Mouse (Mus musculus): ENCODE results near the gene Cog5. TPM values are rescaled to one million over a fixed set of nuclear protein-coding genes. Genes with fewer than 3 reads are reported as not detected.
"Not testable (repeated sequence)": the region's sequence is repeated elsewhere in the genome, so short reads cannot be mapped to it uniquely, and the experiment has no call there.

Cog5 gene
- 34.8 and 35.6 TPM in 2 replicates for polyA plus RNA-seq (2014; fragmentation: Nextera tagmentation; extraction: Ambion mirVana)

GRCm38 (mm10) chr12:31654197-31654964, at the start of gene Cog5, which contains the start of gene Dus4l:
TSS of gene Cog5 (plus strand) at chr12:31654869.
TSS of gene Dus4l (minus strand) at chr12:31654826.
- under 1% methylated on average over 47 of the region's 47 CpGs for WGBS
- H3K4me1 ChIP-seq (ENCODE audit: control insufficient read depth, insufficient read depth, low read length), result no peaks in the 10 kb centered on the region
- peak within 1 kb of the TSS; percentile 71 for H3K9ac ChIP-seq (ENCODE audit: low read length)
- no peaks in the 10 kb centered on the region for H3K9me3 ChIP-seq (ENCODE audit: control insufficient read depth, low read length)
- H3K4me2 ChIP-seq (ENCODE audit: low read depth), result peak within 1 kb of the TSS; percentile 54
- peak; percentile 94 for DNase-seq (ENCODE audit: low spot score)
- H3K36me3 ChIP-seq (ENCODE audit: control insufficient read depth, insufficient read depth, low read length), result no peaks in the 10 kb centered on the region
- peak within 1 kb of the TSS; percentile 39; the same call in 1 of the 2 replicates for H3K27ac ChIP-seq (ENCODE audit: low read depth, low read length)
- no peaks in the 10 kb centered on the region for H3K27me3 ChIP-seq (ENCODE audit: control insufficient read depth, insufficient read depth, low read length)
- H3K4me3 ChIP-seq (ENCODE audit: low read depth, low read length), result peak within 1 kb of the TSS; percentile 86
- peak; percentile 94 for ATAC-seq (ENCODE audit: insufficient read depth, low FRiP score, low TSS enrichment)

DNA sequence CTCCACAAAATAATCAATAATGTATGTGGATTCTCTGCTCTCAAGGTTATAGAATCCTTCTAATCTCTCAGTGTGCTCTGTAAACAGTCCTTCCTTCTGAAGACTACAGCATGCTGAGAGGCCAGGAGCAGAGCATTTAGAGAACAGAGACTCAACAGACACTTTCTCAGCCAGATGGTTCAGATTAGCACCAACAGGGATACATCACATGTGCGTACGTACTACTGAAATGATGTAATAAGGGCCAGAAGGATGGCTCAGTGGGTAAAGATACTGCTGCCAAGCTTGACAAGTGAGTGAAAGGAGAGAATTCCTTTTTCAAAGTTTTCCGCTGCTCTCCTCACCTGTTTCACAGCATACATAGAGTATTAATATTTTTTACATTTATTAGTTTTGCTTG, 49.8 kb upstream of the Cog5 start:
- H3K36me3 ChIP-seq (ENCODE audit: control insufficient read depth, insufficient read depth, low read length), result no peaks in the 10 kb centered on the region
- H3K4me2 ChIP-seq (ENCODE audit: low read depth), result no peak overlapping the region
- 72% methylated on average over 3 of the region's 3 CpGs for WGBS
- H3K9me3 ChIP-seq (ENCODE audit: control insufficient read depth, low read length), result no peaks in the 10 kb centered on the region
- DNase-seq (ENCODE audit: low spot score) (no peak), ATAC-seq (ENCODE audit: insufficient read depth, low FRiP score, low TSS enrichment) (no peak)
- no peak overlapping the region for H3K27ac ChIP-seq (ENCODE audit: low read depth, low read length)
- no peaks in the 10 kb centered on the region for H3K4me1 ChIP-seq (ENCODE audit: control insufficient read depth, insufficient read depth, low read length)
- no peak overlapping the region for H3K4me3 ChIP-seq (ENCODE audit: low read depth, low read length)
- no peak overlapping the region for H3K9ac ChIP-seq (ENCODE audit: low read length)
- H3K27me3 ChIP-seq (ENCODE audit: control insufficient read depth, insufficient read depth, low read length), result no peaks in the 10 kb centered on the region

- Histone ChIP-seq H3K9ac (ENCODE audit: low read length) (no peak overlapping the region), H3K4me1 (ENCODE audit: control insufficient read depth, insufficient read depth, low read length) (no peaks in the 10 kb centered on the region), H3K4me3 (ENCODE audit: low read depth, low read length) (no peak overlapping the region), H3K36me3 (ENCODE audit: control insufficient read depth, insufficient read depth, low read length) (no peaks in the 10 kb centered on the region), H3K4me2 (ENCODE audit: low read depth) (no peak overlapping the region), H3K27ac (ENCODE audit: low read depth, low read length) (no peak overlapping the region), H3K9me3 (ENCODE audit: control insufficient read depth, low read length) (no peaks in the 10 kb centered on the region), H3K27me3 (ENCODE audit: control insufficient read depth, insufficient read depth, low read length) (no peaks in the 10 kb centered on the region)
- DNase-seq (ENCODE audit: low spot score) (no peak), ATAC-seq (ENCODE audit: insufficient read depth, low FRiP score, low TSS enrichment) (no peak)
- WGBS, result 18% methylated on average over 3 of the region's 3 CpGs
Observed at GRCm38 (mm10) chr12:31608138-31608537, 46.5 kb upstream of the Cog5 start.

DNA sequence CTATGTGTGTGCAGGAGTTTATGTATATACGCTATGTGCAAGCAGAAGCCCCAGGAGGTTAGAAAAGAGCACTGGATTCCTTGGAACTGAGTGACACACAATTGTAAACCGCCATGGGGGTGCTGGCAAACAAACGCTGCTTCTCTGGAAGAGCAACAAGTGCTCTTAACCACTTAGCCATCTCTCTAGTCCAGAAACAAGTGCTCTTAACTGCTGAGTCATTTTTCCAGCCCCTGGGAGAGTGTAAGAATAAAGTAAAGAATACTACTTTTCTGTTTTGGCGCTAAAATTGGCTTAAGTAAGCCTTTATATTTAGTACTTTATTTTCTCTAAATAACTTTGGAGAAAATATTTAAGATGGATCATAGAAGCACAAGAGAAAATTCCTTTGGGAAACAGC, 41.3 kb upstream of the Cog5 start:
- Histone ChIP-seq H3K36me3 (ENCODE audit: control insufficient read depth, insufficient read depth, low read length) (no peaks in the 10 kb centered on the region), H3K9me3 (ENCODE audit: control insufficient read depth, low read length) (no peaks in the 10 kb centered on the region), H3K27me3 (ENCODE audit: control insufficient read depth, insufficient read depth, low read length) (no peaks in the 10 kb centered on the region), H3K4me3 (ENCODE audit: low read depth, low read length) (no peak overlapping the region), H3K9ac (ENCODE audit: low read length) (no peak overlapping the region), H3K27ac (ENCODE audit: low read depth, low read length) (no peak overlapping the region), H3K4me1 (ENCODE audit: control insufficient read depth, insufficient read depth, low read length) (no peaks in the 10 kb centered on the region), H3K4me2 (ENCODE audit: low read depth) (no peak overlapping the region)
- 65% methylated on average over 4 of the region's 4 CpGs for WGBS
- DNase-seq (ENCODE audit: low spot score) (no peak), ATAC-seq (ENCODE audit: insufficient read depth, low FRiP score, low TSS enrichment) (no peak)

DNA sequence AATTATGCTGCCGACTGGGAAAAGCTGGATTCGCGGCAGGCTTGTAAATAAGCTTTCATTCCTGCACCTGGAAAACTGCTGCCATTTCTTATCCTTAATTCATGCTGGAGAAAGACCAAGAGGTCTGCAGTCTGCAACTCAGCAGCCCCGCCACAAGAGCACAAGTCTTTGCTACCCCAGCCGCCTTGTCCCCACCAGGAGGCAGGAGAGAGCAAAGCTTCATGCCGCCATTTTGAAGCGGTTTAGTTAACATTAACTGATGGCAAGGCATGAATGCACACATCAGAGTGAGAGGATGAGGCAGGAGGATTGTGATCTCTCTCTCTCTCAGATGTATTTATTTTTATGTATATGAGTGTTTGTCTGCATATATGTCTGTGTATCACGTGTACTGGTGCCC, 34.6 kb upstream of the Cog5 start:
- H3K4me3 ChIP-seq (ENCODE audit: low read depth, low read length), result no peak overlapping the region
- DNase-seq (ENCODE audit: low spot score), result no peak
- no peaks in the 10 kb centered on the region for H3K27me3 ChIP-seq (ENCODE audit: control insufficient read depth, insufficient read depth, low read length)
- no peak overlapping the region for H3K9ac ChIP-seq (ENCODE audit: low read length)
- H3K4me1 ChIP-seq (ENCODE audit: control insufficient read depth, insufficient read depth, low read length), result no peaks in the 10 kb centered on the region
- no peak overlapping the region for H3K27ac ChIP-seq (ENCODE audit: low read depth, low read length)
- H3K9me3 ChIP-seq (ENCODE audit: control insufficient read depth, low read length), result no peaks in the 10 kb centered on the region
- H3K4me2 ChIP-seq (ENCODE audit: low read depth), result no peak overlapping the region
- WGBS, result 84% methylated on average over 8 of the region's 8 CpGs
- H3K36me3 ChIP-seq (ENCODE audit: control insufficient read depth, insufficient read depth, low read length), result no peaks in the 10 kb centered on the region; the same call in 1 of the 2 replicates
- no peak for ATAC-seq (ENCODE audit: insufficient read depth, low FRiP score, low TSS enrichment)

DNA sequence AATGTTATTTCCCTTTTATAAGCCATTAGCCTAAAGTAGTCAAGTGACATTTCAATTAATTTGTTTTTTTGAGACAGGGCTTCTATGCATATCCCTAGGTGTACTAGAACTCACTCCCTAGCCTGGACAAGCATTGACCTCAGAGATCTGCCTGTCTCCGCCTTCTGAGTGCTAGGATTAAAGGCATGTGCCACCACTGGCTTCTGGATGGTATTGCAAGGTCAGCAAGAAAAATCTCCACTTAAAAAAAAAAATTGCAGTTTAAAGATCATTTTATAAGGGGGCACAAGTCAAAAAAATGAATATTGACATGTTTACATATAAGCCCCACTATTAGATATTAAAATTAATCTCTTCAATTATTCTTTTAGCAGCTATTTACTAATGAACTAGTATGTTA, 29.7 kb upstream of the Cog5 start:
- WGBS, result 94% methylated on average over 1 of the region's 1 CpGs
- ATAC-seq (ENCODE audit: insufficient read depth, low FRiP score, low TSS enrichment), result no peak
- Histone ChIP-seq H3K4me2 (ENCODE audit: low read depth) (no peak overlapping the region), H3K4me3 (ENCODE audit: low read depth, low read length) (no peak overlapping the region), H3K4me1 (ENCODE audit: control insufficient read depth, insufficient read depth, low read length) (no peaks in the 10 kb centered on the region), H3K36me3 (ENCODE audit: control insufficient read depth, insufficient read depth, low read length) (no peaks in the 10 kb centered on the region; the same call in 1 of the 2 replicates), H3K9ac (ENCODE audit: low read length) (no peak overlapping the region), H3K27ac (ENCODE audit: low read depth, low read length) (no peak overlapping the region), H3K27me3 (ENCODE audit: control insufficient read depth, insufficient read depth, low read length) (no peaks in the 10 kb centered on the region), H3K9me3 (ENCODE audit: control insufficient read depth, low read length) (no peaks in the 10 kb centered on the region)
- DNase-seq (ENCODE audit: low spot score), result no peak

- 92% methylated on average over 9 of the region's 9 CpGs for WGBS
- not testable (repeated sequence) for H3K9me3 ChIP-seq (ENCODE audit: control insufficient read depth, low read length); H3K27ac ChIP-seq (ENCODE audit: low read depth, low read length); H3K9ac ChIP-seq (ENCODE audit: low read length); H3K4me2 ChIP-seq (ENCODE audit: low read depth); H3K4me1 ChIP-seq (ENCODE audit: control insufficient read depth, insufficient read depth, low read length); DNase-seq (ENCODE audit: low spot score); H3K36me3 ChIP-seq (ENCODE audit: control insufficient read depth, insufficient read depth, low read length); H3K4me3 ChIP-seq (ENCODE audit: low read depth, low read length); ATAC-seq (ENCODE audit: insufficient read depth, low FRiP score, low TSS enrichment); H3K27me3 ChIP-seq (ENCODE audit: control insufficient read depth, insufficient read depth, low read length)
Observed at GRCm38 (mm10) chr12:31628396-31628795, 26.3 kb upstream of the Cog5 start.

DNA sequence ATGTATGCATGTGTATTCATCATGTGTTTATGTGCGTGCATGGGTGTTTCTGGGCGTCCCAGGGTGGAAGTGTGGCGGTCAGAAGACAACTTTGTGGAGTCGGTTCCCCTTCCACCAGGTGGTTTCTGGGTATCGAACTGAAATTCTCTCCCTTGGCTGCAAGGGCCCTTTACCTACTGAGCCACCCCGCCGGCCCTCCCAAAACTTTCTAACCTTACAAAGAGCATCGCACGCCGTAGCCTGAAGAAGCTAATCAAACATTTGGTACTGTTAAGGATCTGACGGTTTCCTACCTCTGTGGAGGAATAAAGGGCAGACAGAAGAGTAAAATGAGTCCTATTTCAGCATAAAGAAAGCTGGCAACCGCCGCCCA, 20.7 kb upstream of the Cog5 start:
- 15% methylated on average over 13 of the region's 13 CpGs for WGBS
- H3K27ac ChIP-seq (ENCODE audit: low read depth, low read length), result no peak overlapping the region
- H3K4me3 ChIP-seq (ENCODE audit: low read depth, low read length), result peak overlapping the region; percentile 46
- peak overlapping the region; percentile 71 for H3K4me2 ChIP-seq (ENCODE audit: low read depth)
- ATAC-seq (ENCODE audit: insufficient read depth, low FRiP score, low TSS enrichment) (peak; percentile 39; the same call in 1 of the 2 replicates), DNase-seq (ENCODE audit: low spot score) (no peak)
- H3K4me1 ChIP-seq (ENCODE audit: control insufficient read depth, insufficient read depth, low read length), result 0 out of 2 replicates have a peak, but pooled peaks cover 2% of the 10 kb centered on the region
- no peaks in the 10 kb centered on the region for H3K27me3 ChIP-seq (ENCODE audit: control insufficient read depth, insufficient read depth, low read length)
- no peaks in the 10 kb centered on the region for H3K9me3 ChIP-seq (ENCODE audit: control insufficient read depth, low read length)
- peak overlapping the region; percentile 88 for H3K9ac ChIP-seq (ENCODE audit: low read length)
- H3K36me3 ChIP-seq (ENCODE audit: control insufficient read depth, insufficient read depth, low read length), result no peaks in the 10 kb centered on the region
